Mouse (Mus musculus) megakaryocyte-erythroid progenitor cell, adult 5-6 weeks (primary cell): ENCODE results near the gene Gm21964. TPM values are rescaled to one million over a fixed set of nuclear protein-coding genes. Genes with fewer than 3 reads are reported as not detected.
A peak's percentile ranks its signal among the peaks of the same experiment; 100 is the strongest.

Experiments used
- ATAC-seq: replicated peaks from 2 replicates; pipeline ENCODE4 v1.8.0; 2016; ENCODE audit warnings: mild to moderate bottlenecking, inconsistent platforms; ENCODE audit not compliant: severe bottlenecking, poor library complexity, low FRiP score, low TSS enrichment
- total RNA-seq, 2 experiments: library from RNA; stranded (forward) in 1 of 2; stranded (reverse) in 1 of 2; fragments of 200-1000, 215-1000 nt in 1 of 2; fragments of >200 nt in 1 of 2; fragmentation: Nextera tagmentation in 1 of 2; gene quantifications; 2 replicates each; pipeline ENCODE4 v1.2.3; 2014 to 2017

Gene Gm21964
- total RNA-seq, 2 experiments from 2014 or later: not detected

GRCm38 (mm10) chr8:110145538-110145937, 44.5 kb downstream of the Gm21964 start:
- ATAC-seq: peak; percentile 94

GRCm38 (mm10) chr8:110152951-110153350, 51.9 kb downstream of the Gm21964 start:
- no peak for ATAC-seq

Other genes starting within 250 kb of the Gm21964 start
- gene Phlpp2, start 232.7 kb upstream of the Gm21964 start, total RNA-seq (2014; fragmentation: Nextera tagmentation): 7.0 and 12.7 TPM in 2 replicates
- 5.4 and 8.8 TPM in 2 replicates for gene Phlpp2, start 232.7 kb upstream of the Gm21964 start, total RNA-seq (2017)
- not detected in 2 replicates for gene Marveld3, start 139.0 kb upstream of the Gm21964 start, total RNA-seq (2014; fragmentation: Nextera tagmentation)
- not detected in 2 replicates for gene Marveld3, start 139.0 kb upstream of the Gm21964 start, total RNA-seq (2017)
- not detected in 2 replicates for gene Tat, start 110.8 kb upstream of the Gm21964 start, total RNA-seq (2014; fragmentation: Nextera tagmentation)
- gene Tat, start 110.8 kb upstream of the Gm21964 start, total RNA-seq (2017): not detected in 2 replicates
- not detected in 2 replicates for gene Chst4, start 61.5 kb upstream of the Gm21964 start, total RNA-seq (2014; fragmentation: Nextera tagmentation)
- gene Chst4, start 61.5 kb upstream of the Gm21964 start, total RNA-seq (2017): not detected in 2 replicates
- gene Zfp612, start 21.5 kb upstream of the Gm21964 start, total RNA-seq (2014; fragmentation: Nextera tagmentation): 0.27 TPM in 1 of 2 replicates, not detected in the other
- not detected in 2 replicates for gene Zfp612, start 21.5 kb upstream of the Gm21964 start, total RNA-seq (2017)
- not detected in 2 replicates for gene Gm17720, start 1.5 kb downstream of the Gm21964 start, total RNA-seq (2014; fragmentation: Nextera tagmentation)
- gene Gm17720, start 1.5 kb downstream of the Gm21964 start, total RNA-seq (2017): not detected in 2 replicates
- not detected in 2 replicates for gene Calb2, start 67.0 kb downstream of the Gm21964 start, total RNA-seq (2014; fragmentation: Nextera tagmentation)
- not detected in 2 replicates for gene Calb2, start 67.0 kb downstream of the Gm21964 start, total RNA-seq (2017)
- 8.9 and 11.4 TPM in 2 replicates for gene Cmtr2, start 114.5 kb downstream of the Gm21964 start, total RNA-seq (2014; fragmentation: Nextera tagmentation)
- gene Cmtr2, start 114.5 kb downstream of the Gm21964 start, total RNA-seq (2017): 11.7 and 16.5 TPM in 2 replicates
- not detected in 2 replicates for gene Hydin, start 165.8 kb downstream of the Gm21964 start, total RNA-seq (2014; fragmentation: Nextera tagmentation)
- gene Hydin, start 165.8 kb downstream of the Gm21964 start, total RNA-seq (2017): not detected in 2 replicates